ENCODE assay signal across 9 mouse cellular contexts in the genomic region with DNA sequence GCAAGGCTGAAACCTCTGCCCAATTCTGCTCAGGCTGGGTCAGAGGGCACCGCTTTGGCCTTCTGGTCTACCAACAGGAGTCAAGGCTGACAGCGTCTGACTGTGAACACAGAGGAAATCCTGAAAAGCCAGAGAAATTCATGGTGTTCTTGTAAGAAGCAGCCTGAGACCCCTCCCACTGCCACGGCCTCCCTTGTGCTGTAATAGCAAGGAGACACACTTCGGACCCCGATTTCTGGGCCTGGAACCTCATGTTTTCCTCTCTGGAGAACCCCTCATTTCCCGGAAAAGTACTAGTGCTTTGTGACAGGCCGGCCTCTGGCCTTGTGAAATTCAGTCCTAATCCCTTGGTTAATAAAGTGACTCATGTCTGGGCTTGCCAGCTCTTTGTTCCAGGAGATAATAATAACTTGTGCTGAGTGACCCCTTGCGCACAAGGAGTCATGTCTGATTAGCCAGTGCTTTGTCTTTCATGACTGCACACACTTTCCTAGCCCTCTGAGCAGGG. TPM values are rescaled to one million over a fixed set of nuclear protein-coding genes. Genes with fewer than 3 reads are reported as not detected.
A peak's percentile ranks its signal among the peaks of the same experiment; 100 is the strongest.
DNase-seq lines count a peak whose midpoint lies in the region; ATAC-seq and TF ChIP-seq lines count a peak whose summit lies in the region.
"Had no signal": no experiment of that assay in that cellular context is flagged by ENCODE, and none has a peak within 500 bp of the region (broad histone marks: within the 10 kb centered on the region; RNA-seq: fewer than 3 reads in every experiment).

No protein-coding gene starts in this region.

- peaks cover 17% of the 10 kb centered on the region for H3K4me1 ChIP-seq in midbrain, embryonic 14.5 days (ENCODE audit: control insufficient read depth, insufficient read depth, low read length)
- H3K4me1 ChIP-seq in midbrain, embryonic 13.5 days (replicated peaks): peaks cover 32% of the 10 kb centered on the region
- H3K4me1 ChIP-seq in bone marrow macrophage, adult 2 months (ENCODE audit: control insufficient read depth, insufficient read depth, low read length): peaks cover 38% of the 10 kb centered on the region
- H3K4me1 ChIP-seq: liver, embryonic 15.5 days had no signal

- DNase-seq in midbrain, embryonic 14.5 days: no peak
- DNase-seq in gonadal fat pad, adult 2 months (ENCODE audit: low read depth): peak; percentile 68
- no peak for DNase-seq in ovary, postnatal 10 days (ENCODE audit: low spot score)
- no peak for DNase-seq in layer of hippocampus, postnatal 36 days
- no peak for DNase-seq in spleen, adult 18-20 months

- H3K27me3 ChIP-seq in midbrain, embryonic 14.5 days (ENCODE audit: control insufficient read depth, insufficient read depth, low read length): no peaks in the 10 kb centered on the region; the same call in 1 of the 2 replicates
- peaks cover 5% of the 10 kb centered on the region for H3K27me3 ChIP-seq in midbrain, embryonic 13.5 days
- H3K27me3 ChIP-seq: liver, embryonic 15.5 days had no signal

- 83% methylated on average over 8 of the region's 8 CpGs for WGBS in midbrain, embryonic 14.5 days
- 74% methylated on average over 8 of the region's 8 CpGs for WGBS in midbrain, embryonic 13.5 days
- 91% methylated on average over 8 of the region's 8 CpGs for WGBS in macrophage (ENCODE audit: missing documents)

- no peak overlapping the region for H3K9ac ChIP-seq in midbrain, embryonic 14.5 days (replicated peaks; ENCODE audit: low read length)
- no peak overlapping the region for H3K9ac ChIP-seq in midbrain, embryonic 13.5 days (replicated peaks)
- H3K9ac ChIP-seq: liver, embryonic 15.5 days had no signal

- no peaks in the 10 kb centered on the region for H3K36me3 ChIP-seq in midbrain, embryonic 14.5 days (ENCODE audit: control insufficient read depth, insufficient read depth, low read length)
- no peaks in the 10 kb centered on the region for H3K36me3 ChIP-seq in midbrain, embryonic 13.5 days
- H3K36me3 ChIP-seq in macrophage (ENCODE audit: inconsistent target): no peaks in the 10 kb centered on the region
- H3K36me3 ChIP-seq: liver, embryonic 15.5 days had no signal

- H3K4me3 ChIP-seq in midbrain, embryonic 14.5 days (replicated peaks; ENCODE audit: low read depth, low read length): no peak overlapping the region
- H3K4me3 ChIP-seq in midbrain, embryonic 13.5 days (replicated peaks): no peak overlapping the region
- no peak overlapping the region for H3K4me3 ChIP-seq in bone marrow macrophage, adult 2 months (ENCODE audit: insufficient read depth, low read length)
- no peak overlapping the region for H3K4me3 ChIP-seq in macrophage (ENCODE audit: inconsistent target)
- H3K4me3 ChIP-seq: liver, embryonic 15.5 days had no signal

- no peak for ATAC-seq in midbrain, embryonic 14.5 days (ENCODE audit: low FRiP score, low TSS enrichment)
- ATAC-seq in midbrain, embryonic 13.5 days: no peak

- TF ChIP-seq POLR2A in bone marrow macrophage, adult 2 months (IDR thresholded peaks at IDR 0.05; ENCODE audit: borderline replicate concordance, low read depth, low read length): no peak

- no peaks in the 10 kb centered on the region for H3K79me2 ChIP-seq in macrophage (ENCODE audit: inconsistent target)

- TF ChIP-seq CTCF in bone marrow macrophage, adult 2 months (IDR thresholded peaks at IDR 0.05; ENCODE audit: low read depth, low read length): no peak

- H3K4me2 ChIP-seq in midbrain, embryonic 14.5 days (ENCODE audit: low read length): no peak overlapping the region
- no peak overlapping the region for H3K4me2 ChIP-seq in midbrain, embryonic 13.5 days (replicated peaks)
- H3K4me2 ChIP-seq: liver, embryonic 15.5 days had no signal

- H3K9me3 ChIP-seq in midbrain, embryonic 14.5 days (ENCODE audit: control insufficient read depth, low read length): peaks cover 2% of the 10 kb centered on the region; the same call in 1 of the 2 replicates
- no peaks in the 10 kb centered on the region for H3K9me3 ChIP-seq in midbrain, embryonic 13.5 days
- H3K9me3 ChIP-seq: liver, embryonic 15.5 days had no signal

- H3K27ac ChIP-seq in midbrain, embryonic 14.5 days (replicated peaks; ENCODE audit: low read depth, low read length): peak overlapping the region; percentile 26; the same call in 1 of the 2 replicates
- H3K27ac ChIP-seq in midbrain, embryonic 13.5 days: no peak overlapping the region
- H3K27ac ChIP-seq in bone marrow macrophage, adult 2 months (ENCODE audit: insufficient read depth, low read depth, low read length): peak overlapping the region; percentile 95
- peak overlapping the region; percentile 79 for H3K27ac ChIP-seq in macrophage
- H3K27ac ChIP-seq: liver, embryonic 15.5 days had no signal

RNA-seq across cellular contexts. Expression of a gene that starts 19.7 kb away (rescaled TPM):
- 22.7 and 27.0 TPM in 2 replicates for polyA plus RNA-seq in midbrain, embryonic 14.5 days (2014; fragmentation: Nextera tagmentation; extraction: Ambion mirVana)
- polyA plus RNA-seq in midbrain, embryonic 13.5 days (2015; fragmentation: Nextera tagmentation; extraction: Ambion mirVana): 24.3 and 25.6 TPM in 2 replicates
- 6.4 and 6.8 TPM in 2 replicates for polyA plus RNA-seq in bone marrow macrophage, adult 2 months (2012; ENCODE audit: insufficient read depth, insufficient read length, missing spikeins)
- 15.7 and 18.2 TPM in 2 replicates for polyA plus RNA-seq in gonadal fat pad, adult 2 months (2012; rRNA removed)
- 10 to 100 TPM; 23.7 to 65.2 (median 37.9) TPM for total RNA-seq in macrophage (2018; cell fraction: chromatin; rRNA removed)
- total RNA-seq in macrophage (2018; cell fraction: cytosol; rRNA removed): 10 to 100 TPM in 9 of 26 experiments, 1 to 10 TPM in 17; 5.6 to 13.1 (median 8.4) TPM
- 10 to 100 TPM; 11.4 to 53.4 (median 24.5) TPM for total RNA-seq in macrophage (2018; cell fraction: nucleus; rRNA removed)
- 2.6 to 7.6 TPM (median 4.8 TPM) in 3 replicates for polyA plus RNA-seq in macrophage (2018)
- total RNA-seq in layer of hippocampus, postnatal 36 days (2021): 100 to 1,000 TPM; 117 to 119 TPM
